Mouse (Mus musculus): Measurements from ENCODE around the gene 1700025C18Rik.

- TF ChIP-seq CTCF (IDR thresholded peaks at IDR 0.05; ENCODE audit: low read depth, low read length) (no peak), POLR2A (IDR thresholded peaks at IDR 0.05; ENCODE audit: extremely low read depth, insufficient read depth, low read length) (no peak)
These were observed 41.5 kb downstream of the 1700025C18Rik start for GRCm38 (mm10) chr2:165049044-165049443.

Data from liver, adult 2 months (tissue).